Mouse (Mus musculus): ENCODE measurements around the gene Ugt1a7c. TPM values are rescaled to one million over a fixed set of nuclear protein-coding genes. Genes with fewer than 3 reads are reported as not detected.

Gene Ugt1a7c
- polyA plus RNA-seq, 1 experiment from 2014 or later = 0.39 TPM

- no peak overlapping the region for H3K27ac ChIP-seq (ENCODE audit: low read depth, low read length)
- H3K36me3 ChIP-seq (ENCODE audit: control insufficient read depth, insufficient read depth, low read length) = no peaks in the 10 kb centered on the region
- H3K4me1 ChIP-seq (ENCODE audit: control insufficient read depth, insufficient read depth, low read length) = no peaks in the 10 kb centered on the region
- H3K9me3 ChIP-seq (replicated peaks; ENCODE audit: control insufficient read depth, low read length) = peaks cover 97% of the 10 kb centered on the region
- ATAC-seq (replicated peaks; ENCODE audit: insufficient number of reproducible peaks, low FRiP score, low TSS enrichment) = no peak
- 51% methylated on average over 3 of the region's 3 CpGs for WGBS (ENCODE audit: insufficient replicate concordance)
- H3K4me2 ChIP-seq = no peak overlapping the region
- no peaks in the 10 kb centered on the region for H3K27me3 ChIP-seq (ENCODE audit: control insufficient read depth, insufficient read depth, low read length)
- no peak overlapping the region for H3K9ac ChIP-seq (ENCODE audit: low read depth, low read length)
- no peak overlapping the region for H3K4me3 ChIP-seq (ENCODE audit: low read depth, low read length)
Observed at GRCm38 (mm10) chr1:88232664-88233380, 138.0 kb downstream of the Ugt1a7c start.

DNA sequence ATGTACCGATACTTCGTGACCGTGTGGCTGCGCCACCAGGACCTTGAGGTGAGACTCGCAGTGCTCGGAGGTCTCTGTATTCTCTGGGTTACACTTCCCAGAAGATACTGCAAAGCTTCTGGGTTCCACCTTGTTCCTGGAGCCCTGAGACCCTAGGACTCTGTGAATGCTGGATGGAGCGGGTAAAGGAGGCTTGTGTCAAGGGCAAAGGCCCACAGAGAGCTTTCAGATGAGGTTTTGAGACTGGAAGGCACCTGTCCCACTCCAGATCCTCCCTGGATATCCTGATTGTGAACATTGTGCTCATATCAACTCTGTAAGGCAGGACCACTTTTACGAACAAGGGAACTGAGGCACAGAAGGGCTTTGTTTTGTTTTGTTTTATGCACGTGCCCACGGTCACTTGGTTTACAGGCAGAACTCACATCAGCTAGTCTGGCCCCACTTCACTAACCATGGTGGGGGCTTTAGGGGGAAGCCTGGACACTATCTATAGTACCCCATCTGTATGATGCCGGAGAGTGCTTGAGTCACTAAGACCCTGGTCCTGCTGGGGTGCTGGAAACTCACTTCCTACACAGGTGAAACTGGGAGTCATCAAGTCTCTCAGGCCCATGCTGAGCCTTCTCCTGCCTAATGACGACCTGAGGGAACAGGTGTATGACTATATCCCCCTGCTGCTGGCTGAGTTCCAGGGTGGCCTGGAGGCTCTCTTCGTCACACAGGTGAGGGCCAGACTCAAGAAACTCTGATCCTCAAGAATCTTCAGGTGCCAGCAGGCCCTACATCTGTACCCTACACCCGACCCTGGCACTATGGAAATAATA is 138.8 kb downstream of the Ugt1a7c start:
- Histone ChIP-seq H3K9ac (ENCODE audit: low read depth, low read length) (no peak overlapping the region), H3K4me3 (ENCODE audit: low read depth, low read length) (no peak overlapping the region), H3K4me2 (no peak overlapping the region), H3K9me3 (replicated peaks; ENCODE audit: control insufficient read depth, low read length) (peaks cover 97% of the 10 kb centered on the region), H3K4me1 (ENCODE audit: control insufficient read depth, insufficient read depth, low read length) (no peaks in the 10 kb centered on the region), H3K27ac (ENCODE audit: low read depth, low read length) (no peak overlapping the region), H3K27me3 (ENCODE audit: control insufficient read depth, insufficient read depth, low read length) (no peaks in the 10 kb centered on the region), H3K36me3 (ENCODE audit: control insufficient read depth, insufficient read depth, low read length) (no peaks in the 10 kb centered on the region)
- WGBS (ENCODE audit: insufficient replicate concordance) = 66% methylated on average over 14 of the region's 14 CpGs
- ATAC-seq (replicated peaks; ENCODE audit: insufficient number of reproducible peaks, low FRiP score, low TSS enrichment) = no peak

DNA sequence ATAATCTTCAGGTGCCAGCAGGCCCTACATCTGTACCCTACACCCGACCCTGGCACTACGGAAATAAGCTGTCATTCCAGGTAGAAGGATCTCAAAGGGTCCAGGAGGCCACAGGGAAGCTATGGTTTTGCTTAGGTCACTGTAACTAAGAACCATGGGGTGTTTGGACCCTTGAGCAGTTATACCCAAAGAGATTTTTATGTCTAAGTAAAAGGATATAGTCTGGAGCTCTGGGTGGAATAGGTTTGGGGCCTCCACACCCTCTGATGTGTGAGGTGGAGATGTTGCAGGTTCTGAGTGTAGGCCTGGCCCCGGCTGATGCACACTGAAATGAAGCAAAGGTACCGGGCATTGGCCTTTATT is 139.4 kb downstream of the Ugt1a7c start:
- H3K9me3 ChIP-seq (replicated peaks; ENCODE audit: control insufficient read depth, low read length) = peaks cover 97% of the 10 kb centered on the region
- 62% methylated on average over 4 of the region's 4 CpGs for WGBS (ENCODE audit: insufficient replicate concordance)
- H3K36me3 ChIP-seq (ENCODE audit: control insufficient read depth, insufficient read depth, low read length) = no peaks in the 10 kb centered on the region
- H3K27ac ChIP-seq (ENCODE audit: low read depth, low read length) = no peak overlapping the region
- no peak for ATAC-seq (replicated peaks; ENCODE audit: insufficient number of reproducible peaks, low FRiP score, low TSS enrichment)
- H3K4me2 ChIP-seq = no peak overlapping the region
- no peaks in the 10 kb centered on the region for H3K4me1 ChIP-seq (ENCODE audit: control insufficient read depth, insufficient read depth, low read length)
- H3K4me3 ChIP-seq (ENCODE audit: low read depth, low read length) = no peak overlapping the region
- no peak overlapping the region for H3K9ac ChIP-seq (ENCODE audit: low read depth, low read length)
- no peaks in the 10 kb centered on the region for H3K27me3 ChIP-seq (ENCODE audit: control insufficient read depth, insufficient read depth, low read length)

DNA sequence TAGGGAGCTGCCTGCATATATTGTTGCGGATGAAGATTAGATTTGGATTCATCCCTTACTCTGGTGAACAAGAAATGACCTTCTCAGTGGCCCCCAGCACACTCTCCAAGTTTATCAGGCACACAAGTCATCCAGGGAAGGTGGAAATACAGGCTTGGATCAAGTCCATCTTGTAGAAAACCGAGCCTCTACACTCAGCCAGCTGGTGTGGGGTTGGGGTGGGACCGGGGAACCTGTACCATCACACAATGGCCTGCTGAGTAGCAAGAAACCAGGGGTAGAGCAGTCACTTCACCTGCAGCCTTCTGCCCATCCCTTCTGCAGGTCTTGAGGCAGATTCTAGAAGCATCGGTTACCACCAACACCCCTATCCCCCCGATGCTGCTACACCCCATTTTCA is 139.8 kb downstream of the Ugt1a7c start:
- Histone ChIP-seq H3K4me3 (ENCODE audit: low read depth, low read length) (no peak overlapping the region), H3K4me2 (no peak overlapping the region), H3K9me3 (replicated peaks; ENCODE audit: control insufficient read depth, low read length) (peaks cover 97% of the 10 kb centered on the region), H3K27me3 (ENCODE audit: control insufficient read depth, insufficient read depth, low read length) (no peaks in the 10 kb centered on the region), H3K36me3 (ENCODE audit: control insufficient read depth, insufficient read depth, low read length) (no peaks in the 10 kb centered on the region), H3K4me1 (ENCODE audit: control insufficient read depth, insufficient read depth, low read length) (no peaks in the 10 kb centered on the region), H3K27ac (ENCODE audit: low read depth, low read length) (no peak overlapping the region), H3K9ac (ENCODE audit: low read depth, low read length) (no peak overlapping the region)
- ATAC-seq (replicated peaks; ENCODE audit: insufficient number of reproducible peaks, low FRiP score, low TSS enrichment) = no peak
- 41% methylated on average over 5 of the region's 5 CpGs for WGBS (ENCODE audit: insufficient replicate concordance)

GRCm38 (mm10) chr1:88235046-88235893 is 140.4 kb downstream of the Ugt1a7c start:
- no peak overlapping the region for H3K4me3 ChIP-seq (ENCODE audit: low read depth, low read length)
- H3K27me3 ChIP-seq (ENCODE audit: control insufficient read depth, insufficient read depth, low read length) = no peaks in the 10 kb centered on the region
- H3K4me1 ChIP-seq (ENCODE audit: control insufficient read depth, insufficient read depth, low read length) = no peaks in the 10 kb centered on the region
- H3K9ac ChIP-seq (ENCODE audit: low read depth, low read length) = no peak overlapping the region
- peaks cover 97% of the 10 kb centered on the region for H3K9me3 ChIP-seq (replicated peaks; ENCODE audit: control insufficient read depth, low read length)
- no peaks in the 10 kb centered on the region for H3K36me3 ChIP-seq (ENCODE audit: control insufficient read depth, insufficient read depth, low read length)
- no peak overlapping the region for H3K4me2 ChIP-seq
- 58% methylated on average over 11 of the region's 11 CpGs for WGBS (ENCODE audit: insufficient replicate concordance)
- ATAC-seq (replicated peaks; ENCODE audit: insufficient number of reproducible peaks, low FRiP score, low TSS enrichment) = no peak
- H3K27ac ChIP-seq (ENCODE audit: low read depth, low read length) = no peak overlapping the region

GRCm38 (mm10) chr1:88235894-88236415 is 141.1 kb downstream of the Ugt1a7c start:
- Histone ChIP-seq H3K9me3 (replicated peaks; ENCODE audit: control insufficient read depth, low read length) (peaks cover 97% of the 10 kb centered on the region), H3K9ac (ENCODE audit: low read depth, low read length) (no peak overlapping the region), H3K4me1 (ENCODE audit: control insufficient read depth, insufficient read depth, low read length) (no peaks in the 10 kb centered on the region), H3K36me3 (ENCODE audit: control insufficient read depth, insufficient read depth, low read length) (no peaks in the 10 kb centered on the region), H3K27ac (ENCODE audit: low read depth, low read length) (no peak overlapping the region), H3K4me2 (no peak overlapping the region), H3K4me3 (ENCODE audit: low read depth, low read length) (no peak overlapping the region), H3K27me3 (ENCODE audit: control insufficient read depth, insufficient read depth, low read length) (no peaks in the 10 kb centered on the region)
- no peak for ATAC-seq (replicated peaks; ENCODE audit: insufficient number of reproducible peaks, low FRiP score, low TSS enrichment)
- 55% methylated on average over 4 of the region's 4 CpGs for WGBS (ENCODE audit: insufficient replicate concordance)

GRCm38 (mm10) chr1:88237311-88237710 is 142.4 kb downstream of the Ugt1a7c start:
- Histone ChIP-seq H3K9ac (ENCODE audit: low read depth, low read length) (no peak overlapping the region), H3K4me3 (ENCODE audit: low read depth, low read length) (no peak overlapping the region), H3K27me3 (ENCODE audit: control insufficient read depth, insufficient read depth, low read length) (no peaks in the 10 kb centered on the region), H3K9me3 (replicated peaks; ENCODE audit: control insufficient read depth, low read length) (peaks cover 91% of the 10 kb centered on the region), H3K27ac (ENCODE audit: low read depth, low read length) (no peak overlapping the region), H3K36me3 (ENCODE audit: control insufficient read depth, insufficient read depth, low read length) (no peaks in the 10 kb centered on the region), H3K4me2 (no peak overlapping the region), H3K4me1 (ENCODE audit: control insufficient read depth, insufficient read depth, low read length) (no peaks in the 10 kb centered on the region)
- no peak for ATAC-seq (replicated peaks; ENCODE audit: insufficient number of reproducible peaks, low FRiP score, low TSS enrichment)
- WGBS (ENCODE audit: insufficient replicate concordance) = 69% methylated on average over 5 of the region's 5 CpGs

GRCm38 (mm10) chr1:88238771-88239170 is 143.9 kb downstream of the Ugt1a7c start:
- H3K4me3 ChIP-seq (ENCODE audit: low read depth, low read length) = no peak overlapping the region
- H3K9me3 ChIP-seq (replicated peaks; ENCODE audit: control insufficient read depth, low read length) = peaks cover 90% of the 10 kb centered on the region
- no peaks in the 10 kb centered on the region for H3K27me3 ChIP-seq (ENCODE audit: control insufficient read depth, insufficient read depth, low read length)
- 72% methylated on average over 6 of the region's 6 CpGs for WGBS (ENCODE audit: insufficient replicate concordance)
- no peaks in the 10 kb centered on the region for H3K36me3 ChIP-seq (ENCODE audit: control insufficient read depth, insufficient read depth, low read length)
- no peak overlapping the region for H3K27ac ChIP-seq (ENCODE audit: low read depth, low read length)
- 0 out of 2 replicates have a peak, but pooled peaks have one; percentile 11 for ATAC-seq (replicated peaks; ENCODE audit: insufficient number of reproducible peaks, low FRiP score, low TSS enrichment)
- H3K4me2 ChIP-seq = no peak overlapping the region
- no peaks in the 10 kb centered on the region for H3K4me1 ChIP-seq (ENCODE audit: control insufficient read depth, insufficient read depth, low read length)
- no peak overlapping the region for H3K9ac ChIP-seq (ENCODE audit: low read depth, low read length)
